Comparison of ENCODE assay signal across 7 mouse cellular contexts in genomic region chr19:4989013-4989412, GRCm38 (mm10). TPM values are rescaled to one million over a fixed set of nuclear protein-coding genes. Genes with fewer than 3 reads are reported as not detected.
DNase-seq lines count a peak whose midpoint lies in the region; ATAC-seq and TF ChIP-seq lines count a peak whose summit lies in the region.

No protein-coding gene starts in this region.

- WGBS in forebrain, embryonic 10.5 days, result 3% methylated on average over 13 of the region's 13 CpGs
- WGBS in hindbrain, embryonic 10.5 days, result 5% methylated on average over 13 of the region's 13 CpGs
- WGBS in midbrain, embryonic 13.5 days, result 3% methylated on average over 13 of the region's 13 CpGs

- in situ Hi-C loops in ES-E14 (cut with MboI; ENCODE audit: low sequenced_read_pairs in 2 of 2, unreplicated experiment in 2 of 2), result loop anchor here in 1 of 2 experiments (25.0 kb wide), 1 partner anchor 352 kb away; the partner anchor contains the start of gene Rce1

- peaks cover 83% of the 10 kb centered on the region for H3K27me3 ChIP-seq in forebrain, embryonic 10.5 days (ENCODE audit: poor library complexity, severe bottlenecking)
- peaks cover 95% of the 10 kb centered on the region for H3K27me3 ChIP-seq in hindbrain, embryonic 10.5 days (ENCODE audit: insufficient read depth, poor library complexity, severe bottlenecking)
- peaks cover 99% of the 10 kb centered on the region for H3K27me3 ChIP-seq in midbrain, embryonic 13.5 days

- no peak overlapping the region for H3K9ac ChIP-seq in ES-E14 (ENCODE audit: insufficient read depth, low read depth, low read length, poor library complexity, severe bottlenecking)
- peak overlapping the region; percentile 71 for H3K9ac ChIP-seq in midbrain, embryonic 13.5 days (replicated peaks)

- peak overlapping the region; percentile 70 for H3K4me2 ChIP-seq in midbrain, embryonic 13.5 days (replicated peaks)

- no peaks in the 10 kb centered on the region for H3K36me3 ChIP-seq in ES-E14 (ENCODE audit: control insufficient read depth, insufficient read depth, low read length, poor library complexity, severe bottlenecking)
- H3K36me3 ChIP-seq in forebrain, embryonic 10.5 days (replicated peaks), result no peaks in the 10 kb centered on the region
- no peaks in the 10 kb centered on the region for H3K36me3 ChIP-seq in hindbrain, embryonic 10.5 days
- H3K36me3 ChIP-seq in midbrain, embryonic 13.5 days, result peaks cover 12% of the 10 kb centered on the region

- H3K4me1 ChIP-seq in ES-E14 (ENCODE audit: control insufficient read depth in 2 of 2, insufficient read depth in 2 of 2, low read length in 2 of 2, poor library complexity in 1 of 2), result peaks cover 0 to 4% of the 10 kb centered on the region in 2 experiments; a peak in 1 of 4 replicates
- peaks cover 15% of the 10 kb centered on the region for H3K4me1 ChIP-seq in forebrain, embryonic 10.5 days
- H3K4me1 ChIP-seq in hindbrain, embryonic 10.5 days (replicated peaks), result peaks cover 14% of the 10 kb centered on the region
- H3K4me1 ChIP-seq in midbrain, embryonic 13.5 days (replicated peaks), result peaks cover 29% of the 10 kb centered on the region

- ATAC-seq in midbrain, embryonic 13.5 days, result no peak

- no peak overlapping the region for H3K27ac ChIP-seq in ES-E14 (ENCODE audit: insufficient read depth, low read depth, low read length, poor library complexity, severe bottlenecking)
- H3K27ac ChIP-seq in forebrain, embryonic 10.5 days, result no peak overlapping the region
- no peak overlapping the region for H3K27ac ChIP-seq in hindbrain, embryonic 10.5 days
- no peak overlapping the region for H3K27ac ChIP-seq in midbrain, embryonic 13.5 days

- no peak overlapping the region for H3K4me3 ChIP-seq in ES-E14 (ENCODE audit: insufficient read depth in 1 of 2, low read depth in 1 of 2, low read length in 2 of 2, poor library complexity in 1 of 2, severe bottlenecking in 1 of 2)
- H3K4me3 ChIP-seq in forebrain, embryonic 10.5 days, result peak overlapping the region; percentile 20; the same call in 1 of the 2 replicates
- H3K4me3 ChIP-seq in hindbrain, embryonic 10.5 days, result peak overlapping the region; percentile 47; the same call in 1 of the 2 replicates
- peak overlapping the region; percentile 49 for H3K4me3 ChIP-seq in midbrain, embryonic 13.5 days (replicated peaks)

- no peaks in the 10 kb centered on the region for H3K9me3 ChIP-seq in ES-E14 (ENCODE audit: control insufficient read depth, insufficient read depth, low read depth, low read length)
- no peaks in the 10 kb centered on the region for H3K9me3 ChIP-seq in forebrain, embryonic 10.5 days
- no peaks in the 10 kb centered on the region for H3K9me3 ChIP-seq in hindbrain, embryonic 10.5 days
- H3K9me3 ChIP-seq in midbrain, embryonic 13.5 days, result no peaks in the 10 kb centered on the region

- peak; percentile 85 for DNase-seq in ES-E14 (ENCODE audit: low read depth, low spot score)
- peak; percentile 97 for DNase-seq in adrenal gland, postnatal 10 days
- peak; percentile 93 for DNase-seq in forebrain, embryonic 10.5 days (ENCODE audit: extremely low spot score, low spot score)
- DNase-seq in hindbrain, embryonic 10.5 days (ENCODE audit: low spot score), result peak; percentile 93
- DNase-seq in layer of hippocampus, postnatal 36 days, result peak; percentile 65 to 68
- peak; percentile 42 to 67 for DNase-seq in spleen, postnatal 36 days (ENCODE audit: low spot score in 2 of 2)

TF ChIP-seq in ES-E14, 5 proteins besides CTCF, POLR2A, EP300 and RAD21:
- no peak for TF ChIP-seq CHD2 (IDR thresholded peaks at IDR 0.05; ENCODE audit: low read depth, low read length)
- no peak for TF ChIP-seq ZC3H11A (IDR thresholded peaks at IDR 0.05; ENCODE audit: borderline replicate concordance, low read depth, low read length)
- TF ChIP-seq HCFC1 (IDR thresholded peaks at IDR 0.05; ENCODE audit: borderline replicate concordance, insufficient read depth, low read length), result no peak
- 0 out of 2 replicates have a peak, but pooled peaks have one; percentile 8 for TF ChIP-seq ZNF384 (IDR thresholded peaks at IDR 0.05; ENCODE audit: low read depth, low read length)
- peak; percentile 92 for TF ChIP-seq MAFK (IDR thresholded peaks at IDR 0.05; ENCODE audit: insufficient read depth, low read depth, low read length)

RNA-seq across cellular contexts. Expression of gene Npas4, which starts 1.1 kb away (rescaled TPM):
- total RNA-seq in ES-E14 (2012; rRNA removed), result 0.05 and 0.09 TPM in 2 replicates
- total RNA-seq in adrenal gland, postnatal 10 days (2021), result under 1 TPM; 0.15 to 0.24 TPM
- not detected in 2 replicates for polyA plus RNA-seq in forebrain, embryonic 10.5 days (2016; fragmentation: Nextera tagmentation; extraction: Ambion mirVana)
- not detected in 2 replicates for polyA plus RNA-seq in hindbrain, embryonic 10.5 days (2016; fragmentation: Nextera tagmentation; extraction: Ambion mirVana)
- 1 to 10 TPM; 4.8 to 6.4 TPM for total RNA-seq in layer of hippocampus, postnatal 36 days (2021)
- 0.31 and 0.32 TPM in 2 replicates for polyA plus RNA-seq in midbrain, embryonic 13.5 days (2015; fragmentation: Nextera tagmentation; extraction: Ambion mirVana)

RNA-seq across cellular contexts. Expression of gene Mrpl11, which starts 27.1 kb away (rescaled TPM):
- total RNA-seq in ES-E14 (2012; rRNA removed), result 79.8 and 102 TPM in 2 replicates
- total RNA-seq in adrenal gland, postnatal 10 days (2021), result 10 to 100 TPM; 72.0 to 75.1 TPM
- polyA plus RNA-seq in forebrain, embryonic 10.5 days (2016; fragmentation: Nextera tagmentation; extraction: Ambion mirVana), result 153 and 161 TPM in 2 replicates
- 157 and 163 TPM in 2 replicates for polyA plus RNA-seq in hindbrain, embryonic 10.5 days (2016; fragmentation: Nextera tagmentation; extraction: Ambion mirVana)
- total RNA-seq in layer of hippocampus, postnatal 36 days (2021), result 10 to 100 TPM; 56.7 to 61.6 TPM
- 111 and 113 TPM in 2 replicates for polyA plus RNA-seq in midbrain, embryonic 13.5 days (2015; fragmentation: Nextera tagmentation; extraction: Ambion mirVana)

RNA-seq across cellular contexts. Expression of gene Slc29a2, which starts 34.6 kb away (rescaled TPM):
- 21.0 and 33.4 TPM in 2 replicates for total RNA-seq in ES-E14 (2012; rRNA removed)
- 1 to 10 TPM; 3.2 to 5.1 TPM for total RNA-seq in adrenal gland, postnatal 10 days (2021)
- polyA plus RNA-seq in forebrain, embryonic 10.5 days (2016; fragmentation: Nextera tagmentation; extraction: Ambion mirVana), result 9.3 and 10.1 TPM in 2 replicates
- polyA plus RNA-seq in hindbrain, embryonic 10.5 days (2016; fragmentation: Nextera tagmentation; extraction: Ambion mirVana), result 5.5 and 8.4 TPM in 2 replicates
- total RNA-seq in layer of hippocampus, postnatal 36 days (2021), result 10 to 100 TPM; 15.2 to 15.3 TPM
- 7.8 TPM in 2 replicates for polyA plus RNA-seq in midbrain, embryonic 13.5 days (2015; fragmentation: Nextera tagmentation; extraction: Ambion mirVana)

RNA-seq across cellular contexts. Expression of gene Peli3, which starts 46.1 kb away (rescaled TPM):
- 0.76 and 2.1 TPM in 2 replicates for total RNA-seq in ES-E14 (2012; rRNA removed)
- total RNA-seq in adrenal gland, postnatal 10 days (2021), result 1 to 10 TPM; 2.8 to 3.9 TPM
- polyA plus RNA-seq in forebrain, embryonic 10.5 days (2016; fragmentation: Nextera tagmentation; extraction: Ambion mirVana), result 1.4 and 1.7 TPM in 2 replicates
- 2.1 and 3.7 TPM in 2 replicates for polyA plus RNA-seq in hindbrain, embryonic 10.5 days (2016; fragmentation: Nextera tagmentation; extraction: Ambion mirVana)
- total RNA-seq in layer of hippocampus, postnatal 36 days (2021), result 10 to 100 TPM; 19.5 to 24.4 TPM
- 8.8 and 10.8 TPM in 2 replicates for polyA plus RNA-seq in midbrain, embryonic 13.5 days (2015; fragmentation: Nextera tagmentation; extraction: Ambion mirVana)

RNA-seq across cellular contexts. Expression of gene B4gat1, which starts 49.6 kb away (rescaled TPM):
- total RNA-seq in ES-E14 (2012; rRNA removed), result 14.1 and 27.2 TPM in 2 replicates
- total RNA-seq in adrenal gland, postnatal 10 days (2021), result 10 to 100 TPM; 28.7 to 35.7 TPM
- 36.2 and 38.4 TPM in 2 replicates for polyA plus RNA-seq in forebrain, embryonic 10.5 days (2016; fragmentation: Nextera tagmentation; extraction: Ambion mirVana)
- 38.8 and 41.6 TPM in 2 replicates for polyA plus RNA-seq in hindbrain, embryonic 10.5 days (2016; fragmentation: Nextera tagmentation; extraction: Ambion mirVana)
- total RNA-seq in layer of hippocampus, postnatal 36 days (2021), result 100 to 1,000 TPM; 110 to 126 TPM
- 52.9 and 54.3 TPM in 2 replicates for polyA plus RNA-seq in midbrain, embryonic 13.5 days (2015; fragmentation: Nextera tagmentation; extraction: Ambion mirVana)

Comparison
In these comparisons a context has a peak if more than half of its experiments do, and no peak if none do; other contexts are left out.
1. H3K4me3 ChIP-seq: peak in forebrain, embryonic 10.5 days (single experiment), hindbrain, embryonic 10.5 days (single experiment) and midbrain, embryonic 13.5 days (single experiment); none in ES-E14 (0 of 2).
2. Peak in every context shown above with its lines, with median percentiles within 50 percentile points of each other: DNase-seq.